Mouse (Mus musculus) gastrocnemius, adult 18-20 months (tissue): Measurements from ENCODE around the gene Cfd. TPM values are rescaled to one million over a fixed set of nuclear protein-coding genes. Genes with fewer than 3 reads are reported as not detected.
"Not testable (repeated sequence)": the region's sequence is repeated elsewhere in the genome, so short reads cannot be mapped to it uniquely, and the experiment has no call there.

Experiments used
- DNase-seq: peaks from one replicate; pipeline ENCODE4 v3.0.0; 2021; ENCODE audit warnings: low spot score
- total RNA-seq, 2 experiments: library from RNA; stranded (reverse); gene quantifications; 2 replicates each; pipeline ENCODE4 v1.2.3; 2021

The Cfd gene
- total RNA-seq, 2 experiments from 2014 or later = 46.0 to 111 TPM

DNA sequence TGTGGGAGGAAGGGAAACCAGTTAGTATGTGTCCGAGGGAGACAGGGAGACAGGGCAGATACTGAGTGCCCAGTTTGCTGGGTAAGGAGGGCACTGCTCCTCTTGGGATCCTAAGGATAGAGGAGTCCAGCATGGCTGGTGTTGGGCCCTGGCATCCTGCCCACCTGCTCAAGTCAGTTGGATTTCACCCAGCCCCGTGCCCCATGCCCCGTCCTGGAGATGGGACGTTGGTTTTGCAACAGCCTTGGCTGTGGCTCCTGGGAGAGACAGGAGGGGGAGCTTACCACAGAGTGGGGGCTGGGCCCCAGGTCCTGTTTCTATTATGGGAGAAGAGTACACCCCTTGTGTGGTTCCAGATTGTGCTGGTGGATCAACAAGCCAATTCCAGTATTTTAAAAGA, 6.2 kb upstream of the Cfd start:
- peak; percentile 67 for DNase-seq

DNA sequence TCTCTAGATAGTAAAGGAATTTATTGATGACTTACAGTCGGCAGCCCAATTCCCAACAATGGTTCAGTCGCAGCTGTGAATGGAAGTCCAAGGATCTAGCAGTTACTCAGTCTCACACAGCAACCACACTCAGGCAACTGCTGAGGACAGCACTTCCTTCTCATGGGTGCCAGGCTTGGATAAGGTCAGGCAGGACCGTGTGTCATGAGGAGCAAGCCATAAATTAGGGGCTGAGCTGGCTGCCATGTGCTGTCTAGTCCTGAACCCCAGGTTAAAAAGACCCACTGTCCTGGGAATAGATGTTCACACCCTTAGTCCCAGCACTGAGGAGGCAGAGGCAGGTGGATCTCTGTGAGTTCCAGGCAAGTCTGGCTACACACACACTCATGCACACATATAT, 5.7 kb upstream of the Cfd start:
- DNase-seq = not testable (repeated sequence)

DNA sequence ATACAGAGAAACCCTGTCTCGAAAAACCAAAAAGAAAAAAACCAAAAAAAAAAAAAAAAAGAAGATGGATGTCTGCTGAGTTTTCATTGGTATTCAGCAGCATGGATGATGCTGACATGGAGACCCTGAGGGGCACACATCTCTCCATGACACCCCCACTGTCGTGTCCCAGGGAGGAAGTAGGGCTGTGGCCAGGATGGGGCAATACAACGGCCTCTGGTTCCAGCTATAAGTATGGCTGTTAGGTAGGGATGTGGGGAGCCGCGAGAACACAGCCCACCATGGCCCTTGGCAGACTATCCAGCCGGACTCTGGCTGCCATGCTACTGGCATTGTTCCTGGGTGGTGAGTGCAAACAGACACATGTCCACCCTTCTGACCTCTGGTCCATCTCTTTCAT, 4.6 kb upstream of the Cfd start, which contains the start of gene Elane:
Elane (plus strand) TSS at position 194 of the 400 bp plus-strand sequence.
- no peak for DNase-seq

DNA sequence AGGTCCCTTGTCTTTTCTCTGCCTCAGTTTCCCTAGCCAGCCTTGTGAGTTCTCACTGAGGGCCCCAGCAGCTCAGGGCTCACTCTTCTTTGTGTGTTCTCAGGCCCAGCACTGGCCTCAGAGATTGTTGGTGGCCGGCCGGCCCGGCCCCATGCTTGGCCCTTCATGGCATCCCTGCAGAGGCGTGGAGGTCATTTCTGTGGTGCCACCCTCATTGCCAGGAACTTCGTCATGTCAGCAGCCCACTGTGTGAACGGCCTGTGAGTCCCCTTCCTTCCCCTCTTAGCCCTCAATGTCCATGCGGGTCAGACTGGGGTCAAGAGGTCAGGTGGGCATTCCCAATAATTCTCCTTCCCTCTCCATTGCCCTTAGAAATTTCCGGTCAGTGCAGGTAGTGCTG, 4.0 kb upstream of the Cfd start:
- DNase-seq = no peak

DNA sequence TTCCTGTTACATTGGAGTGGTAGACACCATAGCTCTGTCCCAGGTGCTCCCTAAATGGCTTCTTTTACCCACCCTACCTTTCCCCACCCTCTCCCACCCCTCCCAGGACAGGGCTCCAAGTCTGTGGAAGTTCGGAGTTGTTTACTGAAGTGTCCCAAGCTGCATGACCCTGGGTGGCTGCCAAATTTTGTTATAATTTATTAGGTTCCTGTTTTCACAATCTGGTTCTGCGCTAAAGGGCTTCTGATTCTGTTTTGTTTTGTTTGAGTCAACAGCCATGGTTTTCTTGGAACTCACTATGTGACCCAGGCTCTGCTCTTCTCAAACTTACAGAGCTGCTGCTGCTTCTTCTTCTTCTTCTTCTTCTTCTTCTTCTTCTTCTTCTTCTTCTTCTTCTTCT, 1.3 kb upstream of the Cfd start:
- DNase-seq = no peak

DNA sequence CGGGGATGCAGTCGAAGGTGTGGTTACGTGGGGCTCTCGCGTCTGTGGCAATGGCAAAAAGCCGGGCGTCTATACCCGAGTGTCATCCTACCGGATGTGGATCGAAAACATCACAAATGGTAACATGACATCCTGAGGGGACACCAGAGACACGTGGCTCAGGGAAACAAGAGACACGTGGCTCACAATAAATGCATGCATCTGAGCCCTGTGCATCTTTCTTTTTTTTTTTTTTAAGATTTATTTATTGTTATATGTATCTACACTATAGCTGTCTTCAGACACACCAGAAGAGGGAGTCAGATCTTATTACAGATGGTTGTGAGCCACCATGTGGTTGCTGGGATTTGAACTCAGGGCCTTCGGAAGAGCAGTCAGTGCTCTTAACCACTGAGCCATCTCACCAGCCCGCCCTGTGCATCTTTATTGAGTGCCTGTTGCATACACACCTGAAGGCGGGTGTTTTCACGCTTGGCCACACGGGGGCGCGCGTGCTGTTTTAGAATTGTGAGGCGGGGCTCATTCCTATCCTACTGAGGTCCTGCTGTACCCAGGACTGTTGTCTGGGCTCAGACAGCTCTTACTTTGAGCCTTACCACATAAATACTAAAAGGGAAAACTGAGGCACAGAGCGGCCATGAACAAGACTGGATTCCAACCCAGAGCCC, 1.9 kb downstream of the Cfd start:
- peak; percentile 74 for DNase-seq

DNA sequence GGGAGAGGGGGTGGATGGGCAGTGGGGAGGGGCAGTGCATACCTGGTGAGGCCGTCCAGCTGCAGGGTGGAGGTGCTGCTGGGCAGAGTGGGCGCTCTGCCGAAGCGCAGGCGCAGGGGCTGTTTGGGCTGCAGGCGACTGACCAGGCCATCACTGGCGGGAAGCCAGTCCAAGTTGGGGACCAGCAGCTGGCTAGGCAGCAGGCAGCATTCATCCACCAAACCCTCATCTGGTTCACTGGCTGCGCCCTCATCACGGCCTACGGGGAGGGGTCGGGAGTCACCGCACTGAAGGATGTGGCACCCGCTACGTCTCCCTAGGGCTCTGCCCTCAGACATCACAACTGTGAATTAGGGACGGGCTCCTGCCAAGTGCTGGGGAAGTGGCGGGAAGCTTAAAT, 5.7 kb downstream of the Cfd start:
- DNase-seq = no peak

DNA sequence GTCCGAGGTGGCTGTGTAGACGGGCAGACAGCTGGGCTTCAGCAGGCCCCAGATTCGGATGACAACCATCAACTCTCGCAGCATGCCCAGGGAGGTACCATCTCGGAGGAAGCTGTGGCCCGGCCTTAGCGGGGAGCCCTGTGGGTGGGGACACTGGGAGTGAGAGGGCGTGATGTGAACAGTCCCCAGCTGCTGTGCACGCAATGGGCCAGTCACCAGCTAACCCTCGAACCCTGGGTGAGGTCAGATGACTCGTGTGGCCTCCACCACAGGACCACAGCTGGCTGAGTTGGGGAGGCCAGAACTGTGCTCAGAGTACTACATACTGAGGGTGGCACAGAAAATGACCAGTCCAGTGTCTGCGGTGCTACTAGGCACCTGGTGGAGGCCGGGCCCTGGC, 6.2 kb downstream of the Cfd start:
- DNase-seq = no peak

DNA sequence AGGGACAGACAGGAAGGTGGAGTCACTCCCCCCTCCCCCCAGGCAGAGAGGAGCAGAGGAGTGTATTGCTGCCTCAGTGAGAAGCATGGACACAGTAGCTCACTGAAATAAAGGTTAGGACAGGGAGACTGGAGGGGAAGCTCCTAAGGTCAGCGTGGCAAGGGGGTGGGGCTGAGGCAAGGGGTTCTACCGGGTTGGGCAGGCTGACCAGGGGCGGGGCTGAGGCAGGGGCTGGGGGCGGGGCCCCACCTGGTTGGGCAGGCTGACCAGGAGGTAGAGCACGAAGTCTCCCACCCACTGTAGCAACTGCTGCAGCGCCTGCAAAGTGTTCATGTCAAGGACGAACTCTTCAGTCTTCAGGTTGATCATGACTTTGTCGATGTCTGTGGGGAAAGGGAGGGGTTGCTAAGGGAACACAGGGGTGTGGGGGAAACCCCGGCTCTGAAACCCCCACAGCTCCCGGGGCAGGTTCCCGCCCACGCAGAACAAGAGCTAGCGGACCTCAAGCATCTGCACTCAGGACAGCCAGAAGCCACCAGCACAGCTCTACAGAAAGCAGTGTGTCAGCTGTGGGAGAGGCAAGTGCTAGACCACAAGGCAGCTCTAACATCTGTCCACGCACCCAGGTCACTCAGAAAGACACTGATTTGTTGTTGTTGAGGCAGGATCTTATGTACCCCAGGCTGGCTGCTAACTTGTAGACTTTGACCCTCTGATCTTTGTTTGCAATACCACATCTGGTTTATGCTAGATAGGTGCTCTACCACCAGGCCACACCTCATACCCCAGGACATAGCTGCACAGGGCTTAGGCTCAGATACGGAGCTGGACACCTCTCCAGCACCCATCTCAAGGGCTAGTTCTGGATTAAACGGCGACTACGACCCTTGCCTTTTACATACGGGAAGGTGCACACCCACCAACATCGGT, 6.9 kb downstream of the Cfd start:
- DNase-seq = no peak

DNA sequence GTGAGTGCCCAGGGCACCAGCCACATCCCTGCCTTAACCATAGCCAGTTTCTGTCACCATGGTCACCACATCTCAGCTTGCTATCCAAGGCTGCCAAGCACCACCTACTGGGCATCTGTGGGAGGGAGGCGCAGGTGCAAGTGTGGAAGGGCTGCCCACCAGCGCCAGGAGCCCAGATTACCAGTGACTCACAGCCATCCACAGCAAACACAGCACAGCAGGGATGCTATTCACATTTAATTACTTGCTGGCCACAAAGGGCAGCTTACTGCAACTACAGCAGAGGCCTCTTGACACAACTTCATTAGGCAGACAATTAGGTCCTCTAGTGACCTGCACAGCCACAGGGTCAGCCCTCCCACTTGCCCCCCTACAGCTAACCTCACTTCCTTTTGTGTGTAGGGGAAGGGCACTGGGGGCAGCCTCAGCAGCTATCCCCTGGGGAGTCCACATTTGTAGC, 10.3 kb downstream of the Cfd start:
- no peak for DNase-seq

DNA sequence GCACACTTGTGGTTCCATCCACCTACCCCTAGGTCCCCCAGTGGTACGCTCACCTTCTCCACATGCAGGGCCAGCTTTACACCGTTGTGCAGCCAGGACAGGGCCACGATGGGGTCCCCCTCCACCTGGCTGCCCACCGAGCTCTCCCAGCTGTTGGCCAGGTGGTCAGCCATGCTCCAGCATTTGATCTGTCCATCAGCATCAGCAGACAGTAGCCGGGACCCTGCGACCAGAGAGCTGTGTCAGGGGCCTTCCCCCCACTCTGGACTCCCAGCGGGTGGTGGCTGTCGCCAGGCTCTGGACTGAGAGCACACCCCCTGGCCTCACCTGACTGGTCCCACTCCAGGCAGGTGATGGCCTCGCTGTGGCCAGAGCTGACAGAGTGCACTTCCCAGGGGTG, 16.1 kb downstream of the Cfd start:
- no peak for DNase-seq

DNA sequence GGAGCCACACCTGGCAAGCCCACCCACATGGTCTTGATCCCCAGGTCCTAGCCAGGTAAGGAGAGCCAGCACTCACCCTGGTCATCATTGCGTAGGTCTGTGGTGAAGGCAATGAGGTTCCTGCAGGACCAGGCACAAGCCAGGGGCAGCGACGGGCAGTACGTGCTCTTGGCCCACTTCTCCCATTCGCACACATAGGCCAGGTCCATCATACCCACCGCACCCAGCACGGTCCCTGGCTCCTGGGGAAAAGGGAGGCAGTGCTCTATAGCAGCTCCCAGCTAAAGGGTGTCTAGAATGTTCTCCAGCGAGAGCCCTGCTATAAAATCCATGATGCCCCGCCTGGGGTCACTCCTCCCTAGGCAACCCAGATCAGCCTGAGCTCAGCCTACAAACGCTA, 16.8 kb downstream of the Cfd start:
- no peak for DNase-seq

DNA sequence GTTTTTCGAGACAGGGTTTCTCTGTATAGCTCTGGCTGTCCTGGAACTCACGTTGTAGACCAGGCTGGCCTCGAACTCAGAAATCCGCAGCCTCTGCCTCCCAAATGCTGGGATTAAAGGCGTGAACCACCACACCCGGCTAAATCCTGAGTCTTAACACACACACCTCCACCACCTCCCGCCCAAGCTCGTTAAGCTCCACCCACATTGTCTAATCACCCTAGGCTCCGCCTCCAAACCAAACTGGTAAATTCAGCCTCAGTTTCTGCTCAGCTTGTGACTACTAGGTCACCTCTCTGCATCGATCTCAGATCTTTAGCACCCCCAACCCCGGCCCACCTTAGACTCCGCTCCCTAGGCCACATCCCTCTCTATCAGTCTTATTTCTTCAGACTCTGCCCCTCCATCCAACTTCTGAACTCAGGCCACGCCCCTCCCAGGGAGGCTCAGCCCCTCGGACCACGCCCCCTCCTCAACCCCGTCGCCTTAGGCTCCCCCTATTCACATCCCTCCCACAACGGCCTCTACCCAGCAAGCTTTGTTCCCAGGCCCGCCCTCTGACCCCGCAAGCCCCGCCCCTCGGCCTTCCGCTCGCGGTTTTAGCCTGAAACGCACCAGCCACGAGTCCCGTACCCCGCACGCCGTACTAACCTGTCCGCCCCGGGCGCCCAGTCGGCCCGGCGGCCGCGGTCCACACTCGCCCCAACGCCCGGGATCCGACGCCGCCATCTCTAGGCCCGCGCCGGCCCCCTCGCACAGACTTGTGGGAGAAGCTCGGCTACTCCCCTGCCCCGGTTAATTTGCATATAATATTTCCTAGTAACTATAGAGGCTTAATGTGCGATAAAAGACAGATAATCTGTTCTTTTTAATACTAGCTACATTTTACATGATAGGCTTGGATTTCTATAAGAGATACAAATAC, 17.8 kb downstream of the Cfd start, which contains the start of gene Med16:
Med16 (minus strand) TSS at position 757 of the 925 bp plus-strand sequence.
- peak; percentile 98 for DNase-seq

DNA sequence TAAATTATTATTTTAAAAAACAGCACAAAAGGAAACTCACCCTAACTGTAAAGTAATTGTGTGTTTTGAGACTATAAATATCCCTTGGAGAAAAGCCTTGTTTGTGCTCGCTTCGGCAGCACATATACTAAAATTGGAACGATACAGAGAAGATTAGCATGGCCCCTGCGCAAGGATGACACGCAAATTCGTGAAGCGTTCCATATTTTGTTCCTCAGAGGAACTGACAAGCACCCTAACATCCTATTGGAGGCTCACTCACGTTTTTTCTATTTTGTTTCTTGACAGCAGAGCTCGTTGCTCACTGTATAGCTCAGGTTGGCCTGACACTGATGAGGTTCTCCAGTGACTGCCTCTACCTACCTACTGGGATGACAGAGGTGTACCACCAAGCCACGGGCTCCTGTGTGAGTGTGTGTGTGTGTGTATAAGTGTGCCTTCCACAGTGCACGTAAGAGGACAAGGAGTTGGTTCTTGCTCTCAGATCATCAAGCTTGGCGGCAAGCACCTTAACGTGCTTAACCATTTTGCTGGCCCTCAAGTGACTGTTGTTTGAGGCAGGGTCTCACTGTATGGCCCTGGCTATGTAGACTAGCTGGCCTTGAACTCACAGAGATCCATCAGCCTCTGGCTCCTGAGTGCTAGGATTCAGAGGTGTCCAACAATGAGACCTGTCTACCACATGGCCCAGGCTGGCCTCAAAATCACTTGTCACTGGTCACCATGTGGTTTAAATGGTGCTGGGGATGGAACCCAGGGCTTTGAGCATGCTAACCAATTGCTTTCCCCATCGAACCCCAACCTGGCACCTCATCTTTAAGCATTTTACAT, 18.7 kb downstream of the Cfd start:
- no peak for DNase-seq

DNA sequence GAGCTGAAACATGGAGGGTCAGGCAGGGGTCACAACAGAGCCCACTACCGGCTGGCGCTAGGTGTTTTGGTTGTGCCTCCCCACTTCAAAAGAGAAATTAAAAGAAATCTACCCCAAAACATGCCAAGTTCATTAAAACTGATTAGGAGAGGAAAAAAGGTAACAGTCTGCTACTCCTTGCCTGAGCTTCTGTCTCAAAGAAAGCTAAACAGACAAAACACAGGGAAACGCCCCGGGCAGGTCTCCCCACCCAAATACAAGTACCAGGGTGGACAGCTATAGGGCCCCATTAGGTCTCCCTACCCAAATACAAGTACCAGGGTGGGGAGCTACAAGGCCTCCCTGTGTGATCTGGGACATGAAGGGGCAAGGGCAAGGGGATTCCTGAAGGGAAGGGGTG, 19.9 kb downstream of the Cfd start, which contains the start of gene Gm26602:
Gm26602 (plus strand) TSS at position 301 of the 400 bp plus-strand sequence.
- no peak for DNase-seq

DNA sequence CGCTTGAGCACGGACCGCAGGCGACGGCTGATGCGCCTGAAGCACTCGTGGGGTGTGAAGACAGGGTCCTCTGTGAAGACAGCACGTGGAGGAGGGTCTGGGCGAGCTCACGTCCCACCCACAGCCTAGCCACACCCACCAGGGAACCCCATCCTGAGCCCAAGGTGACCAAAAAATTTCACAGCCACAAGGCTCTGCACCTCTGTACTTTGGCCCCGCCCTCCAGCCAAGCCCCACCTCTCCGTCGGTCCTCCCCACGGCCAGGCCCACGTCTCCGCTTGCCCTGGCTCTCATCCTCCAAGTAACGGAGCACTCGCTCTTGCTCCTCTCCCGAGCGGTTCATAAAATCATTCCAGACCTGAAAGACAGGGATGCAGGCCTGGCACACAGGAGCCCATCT, 21.8 kb downstream of the Cfd start:
- DNase-seq = no peak

DNA sequence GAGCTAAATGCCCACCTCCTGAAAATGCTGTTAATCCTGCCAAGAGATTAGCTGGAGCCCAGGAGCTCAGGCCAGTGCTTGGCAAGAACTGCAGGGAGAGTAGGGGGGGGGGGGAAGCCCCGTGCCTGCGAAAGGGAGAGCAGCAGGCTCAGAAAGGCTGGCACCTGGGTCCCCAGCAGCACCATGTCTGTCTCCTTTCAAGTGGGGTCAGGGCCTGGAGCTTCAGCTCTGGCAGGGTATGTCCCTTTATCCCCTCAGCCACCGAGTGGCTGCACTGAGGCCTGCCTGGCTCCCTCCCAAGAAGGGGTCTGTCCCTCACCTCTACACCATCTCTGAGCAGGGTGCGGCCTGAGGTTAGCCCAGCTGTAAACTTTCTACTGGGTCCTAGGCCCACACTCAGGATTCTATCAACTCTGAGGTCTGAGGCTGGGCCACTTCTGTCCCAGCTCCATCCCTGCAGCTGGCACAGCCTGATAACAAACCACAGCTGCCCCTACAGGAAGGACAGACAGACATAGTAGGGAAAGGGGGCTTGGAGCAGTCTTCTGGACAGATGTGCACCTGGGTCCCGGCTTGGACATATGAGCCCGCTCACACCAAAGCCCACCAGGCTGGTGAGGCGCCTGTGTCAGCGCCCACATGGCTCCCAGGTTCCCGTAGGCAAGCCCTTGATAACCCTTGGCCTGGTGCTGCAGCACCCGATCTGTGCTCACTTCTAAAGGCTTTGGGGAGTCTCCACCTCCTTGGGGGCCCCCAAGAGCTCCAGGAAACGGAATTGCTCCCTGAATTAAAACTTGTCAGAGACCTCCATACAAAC, 23.7 kb downstream of the Cfd start:
- no peak for DNase-seq

DNA sequence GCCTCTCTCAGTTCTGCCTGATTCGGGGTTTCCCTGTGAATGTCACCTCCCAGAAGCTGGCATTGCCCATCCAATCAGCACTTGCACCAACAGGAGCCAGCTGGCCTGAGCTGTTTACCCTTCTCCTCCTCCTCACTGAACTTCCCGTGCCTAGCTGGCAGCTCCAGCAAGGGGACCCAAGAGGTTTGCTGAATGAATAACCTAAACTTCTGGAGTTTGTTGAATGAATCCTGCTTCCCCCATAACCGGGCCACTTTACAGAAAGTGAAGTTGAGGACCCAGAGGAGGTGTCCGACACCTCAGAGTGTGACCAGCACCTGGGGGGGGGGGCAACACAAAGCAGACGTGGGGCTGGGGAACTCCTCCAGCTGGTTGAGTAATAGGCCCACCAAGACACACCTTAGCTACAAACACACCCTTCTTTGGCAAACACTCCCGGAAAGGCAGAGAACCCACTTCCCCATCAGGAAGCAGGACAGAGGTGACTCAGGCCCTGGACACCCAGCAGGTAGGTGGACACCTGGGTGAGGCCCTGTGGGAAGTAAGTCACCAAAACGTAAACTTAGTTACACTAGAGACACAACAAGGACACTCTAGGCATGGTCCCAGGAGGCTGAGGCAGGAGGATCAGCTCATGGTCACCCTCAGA, 24.4 kb downstream of the Cfd start:
- no peak for DNase-seq

DNA sequence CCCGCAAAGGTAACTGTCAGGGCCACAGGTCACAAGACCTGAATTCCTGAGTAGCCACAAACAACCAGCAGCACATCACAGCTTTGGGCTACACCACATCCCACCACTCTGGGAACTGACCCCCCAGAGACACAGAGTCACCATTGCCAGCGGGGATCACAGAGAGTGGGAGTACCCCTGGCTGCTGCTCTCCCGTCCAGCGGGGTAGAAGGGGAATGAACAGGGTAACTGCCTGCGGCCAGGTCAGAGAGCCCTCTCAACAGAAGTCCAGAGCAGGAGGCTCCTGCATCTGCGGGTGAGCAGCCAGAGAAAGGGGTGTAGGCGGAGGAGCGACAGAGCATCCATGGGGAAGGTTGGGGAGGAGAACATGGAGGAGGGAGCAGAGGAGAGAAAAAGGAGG, 25.4 kb downstream of the Cfd start:
- no peak for DNase-seq
